Mouse (Mus musculus): Measurements from ENCODE around the gene Inpp4a.
A peak's percentile ranks its signal among the peaks of the same experiment; 100 is the strongest.

Inpp4a gene

DNA sequence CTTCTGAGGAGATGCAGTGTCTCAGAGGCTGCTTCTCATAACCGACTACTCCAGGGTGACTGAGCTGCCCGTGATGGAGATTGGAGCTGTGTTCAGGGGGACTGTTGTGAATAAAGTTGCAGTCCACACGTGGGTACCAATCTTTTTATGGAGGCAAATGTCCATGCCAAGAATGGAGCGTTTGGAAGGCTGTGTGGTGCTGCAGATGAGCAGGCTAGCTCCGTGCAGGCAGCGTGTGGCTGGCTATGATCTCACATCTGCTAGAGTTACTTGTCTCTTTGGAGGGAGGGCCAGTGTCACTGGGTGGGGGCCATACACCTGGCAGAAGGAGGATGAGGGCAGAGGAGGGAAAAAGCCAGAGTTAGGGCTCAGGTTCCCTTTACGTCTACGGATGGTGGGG lies 59.0 kb downstream of the Inpp4a start:
- DNase-seq = no peak

- DNase-seq = no peak
These were observed 59.9 kb downstream of the Inpp4a start for GRCm38 (mm10) chr1:37359395-37360092.

- no peak for DNase-seq
These were observed 61.1 kb downstream of the Inpp4a start for GRCm38 (mm10) chr1:37360781-37361180.

DNA sequence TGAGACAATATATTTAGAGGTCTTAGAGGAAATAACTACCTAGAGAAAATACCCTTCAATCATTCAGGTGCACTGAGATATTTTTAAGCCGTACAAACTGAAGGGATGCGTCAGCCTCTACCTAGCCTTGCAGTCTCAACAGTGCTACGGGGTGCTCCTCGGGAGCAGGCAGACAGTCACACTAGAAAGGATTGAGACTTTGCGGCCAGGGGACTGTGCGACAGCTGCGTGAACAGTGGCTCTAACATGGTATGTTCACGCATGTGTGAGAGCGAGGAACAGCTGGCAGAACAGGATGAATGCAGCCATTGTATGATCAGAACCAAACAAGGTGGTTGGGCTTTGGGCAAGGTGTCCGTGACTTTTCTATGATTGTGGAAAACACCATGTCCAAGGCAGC lies 63.1 kb downstream of the Inpp4a start:
- DNase-seq = no peak

- DNase-seq = peak; percentile 71 to 72
These were observed 68.5 kb downstream of the Inpp4a start for GRCm38 (mm10) chr1:37368125-37368524.

- DNase-seq = peak in 1 of 2 experiments; percentile 8
These were observed 69.2 kb downstream of the Inpp4a start for GRCm38 (mm10) chr1:37368768-37369385.

DNA sequence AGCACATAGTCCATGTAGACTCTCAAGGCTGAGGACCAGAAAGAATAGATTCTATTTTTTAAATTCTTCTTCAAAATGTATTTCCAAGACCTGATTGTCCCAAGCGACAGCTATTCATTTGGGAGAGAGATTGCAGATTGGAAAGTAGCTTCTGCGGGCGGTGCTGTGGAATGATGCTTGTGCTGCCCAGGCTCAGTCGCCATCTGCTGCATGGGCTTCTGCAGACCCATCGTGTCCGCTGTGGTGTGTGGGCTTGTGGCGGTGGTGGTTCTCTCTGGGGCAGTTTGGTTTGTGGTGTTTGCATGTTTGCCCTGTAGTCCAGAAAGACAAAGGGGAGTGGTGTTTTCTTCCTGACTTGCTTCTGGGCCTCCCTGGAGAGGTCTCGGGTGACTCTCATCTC lies 76.5 kb downstream of the Inpp4a start:
- DNase-seq = no peak

- DNase-seq = no peak
These were observed 77.1 kb downstream of the Inpp4a start for GRCm38 (mm10) chr1:37376751-37377150.

- no peak for DNase-seq
These were observed 78.4 kb downstream of the Inpp4a start for GRCm38 (mm10) chr1:37378095-37378494.

- peak; percentile 35 to 54 for DNase-seq
These were observed 79.9 kb downstream of the Inpp4a start for GRCm38 (mm10) chr1:37379536-37379935.

DNA sequence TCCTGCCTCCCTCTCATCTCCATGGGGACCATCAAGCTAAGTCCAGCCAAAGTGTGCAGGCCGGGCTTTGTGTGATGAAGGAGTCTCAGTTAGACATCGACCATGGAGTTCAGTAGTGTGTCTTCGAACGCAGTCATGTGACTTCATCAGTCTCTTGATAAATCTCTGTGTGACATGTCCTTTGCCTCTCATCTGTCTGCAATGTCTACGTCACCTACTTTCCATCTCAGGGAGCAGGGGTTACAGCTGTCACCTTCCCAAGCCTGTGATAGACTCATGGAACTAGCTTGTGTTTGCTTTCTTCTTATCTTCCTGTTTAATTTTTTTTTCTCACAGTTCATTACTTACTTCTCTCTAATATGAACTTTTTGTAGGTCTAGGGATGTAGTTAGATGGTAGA lies 81.2 kb downstream of the Inpp4a start:
- DNase-seq = no peak

DNA sequence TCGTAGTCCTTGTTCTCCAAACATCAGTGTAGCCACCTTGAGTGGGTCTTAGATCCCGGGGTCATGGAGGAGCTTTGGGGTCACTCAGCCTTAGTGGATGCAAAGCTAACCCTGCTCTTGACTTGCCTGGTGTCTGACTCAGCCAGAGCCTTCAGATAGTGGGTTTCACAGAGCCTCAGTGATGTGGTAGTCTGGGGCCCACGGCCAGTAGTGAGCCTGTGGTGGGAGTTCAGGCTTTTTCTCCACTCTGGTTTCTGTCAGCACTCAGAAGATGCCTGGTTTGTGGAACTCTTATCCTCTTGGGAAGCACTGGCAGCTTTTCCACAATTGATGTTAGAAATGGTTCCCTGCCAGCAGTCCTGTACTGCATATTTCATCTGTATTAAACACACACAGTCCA lies 84.6 kb downstream of the Inpp4a start:
- no peak for DNase-seq

DNA sequence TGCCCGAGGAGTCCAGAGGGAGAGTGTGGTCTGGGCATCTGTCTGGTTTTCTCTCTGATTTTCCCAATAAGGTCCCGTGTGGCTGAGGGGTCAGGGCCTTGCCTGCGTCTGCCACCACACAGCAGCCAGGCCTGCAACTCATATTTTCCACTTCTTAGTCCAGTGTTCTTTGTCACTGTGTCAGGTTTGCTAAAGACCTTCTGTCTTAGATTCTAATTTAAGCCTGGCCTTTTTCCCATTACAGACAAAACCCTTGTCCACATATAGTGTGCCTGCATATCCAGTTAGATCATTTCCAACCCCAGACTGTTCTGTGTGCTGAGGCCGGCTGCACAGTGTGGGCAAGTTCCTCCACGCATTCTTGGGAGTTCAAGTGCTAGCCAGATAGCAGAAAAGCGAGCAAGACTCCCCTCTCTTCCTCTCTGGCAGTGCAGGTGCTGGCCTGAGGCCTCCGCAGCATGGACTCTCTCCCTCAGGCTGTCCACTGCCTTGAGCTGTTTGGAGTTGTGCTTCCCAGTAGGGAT lies 86.8 kb downstream of the Inpp4a start:
- DNase-seq = peak; percentile 38 to 59

GRCm38 (mm10) chr1:37393174-37393573 lies 93.5 kb downstream of the Inpp4a start:
- DNase-seq = no peak

DNA sequence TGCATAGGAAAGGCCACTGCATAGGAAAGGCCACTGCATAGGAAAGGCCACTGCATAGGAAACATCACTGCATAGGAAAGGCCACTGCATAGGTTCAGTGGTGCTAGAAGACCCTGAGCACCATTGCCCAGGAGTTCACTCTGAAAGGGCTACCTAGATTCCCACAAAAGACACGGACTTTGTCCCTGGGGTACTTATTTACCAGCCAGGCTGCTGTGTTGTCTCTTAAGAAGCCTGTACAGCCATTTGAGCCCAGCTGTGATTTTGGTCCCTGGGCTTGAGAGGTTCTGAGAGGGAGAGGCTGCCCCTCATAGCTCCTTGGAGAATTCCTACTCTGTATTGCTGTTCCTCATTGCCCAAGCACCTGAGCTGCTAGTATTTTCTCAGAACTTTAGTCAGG lies 96.8 kb downstream of the Inpp4a start:
- no peak for DNase-seq

DNA sequence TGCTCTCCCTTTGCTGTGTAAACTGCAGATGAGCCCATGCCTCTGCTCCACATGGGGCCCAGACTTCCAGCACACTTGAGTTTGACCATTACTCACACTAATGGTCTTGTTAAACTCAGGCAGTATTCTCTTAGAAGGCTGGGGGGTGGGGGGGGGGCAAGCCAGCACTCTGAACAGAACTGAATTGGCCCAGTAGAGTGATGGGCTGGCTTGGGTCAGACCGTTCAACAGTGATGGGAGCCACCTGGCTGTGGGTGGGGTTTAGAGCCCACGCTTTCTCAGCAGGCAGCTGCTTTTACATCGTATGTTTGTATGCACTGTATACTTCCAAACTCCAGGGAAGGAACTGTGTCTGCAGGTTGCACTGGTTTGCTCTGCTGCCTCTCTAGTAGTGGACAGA lies 99.3 kb downstream of the Inpp4a start:
- no peak for DNase-seq

GRCm38 (mm10) chr1:37399734-37400133 lies 100.1 kb downstream of the Inpp4a start:
- no peak for DNase-seq

- DNase-seq = peak; percentile 77 to 83
These were observed 102.0 kb downstream of the Inpp4a start for GRCm38 (mm10) chr1:37401687-37402086.

GRCm38 (mm10) chr1:37405137-37405536 lies 105.5 kb downstream of the Inpp4a start:
- no peak for DNase-seq

DNA sequence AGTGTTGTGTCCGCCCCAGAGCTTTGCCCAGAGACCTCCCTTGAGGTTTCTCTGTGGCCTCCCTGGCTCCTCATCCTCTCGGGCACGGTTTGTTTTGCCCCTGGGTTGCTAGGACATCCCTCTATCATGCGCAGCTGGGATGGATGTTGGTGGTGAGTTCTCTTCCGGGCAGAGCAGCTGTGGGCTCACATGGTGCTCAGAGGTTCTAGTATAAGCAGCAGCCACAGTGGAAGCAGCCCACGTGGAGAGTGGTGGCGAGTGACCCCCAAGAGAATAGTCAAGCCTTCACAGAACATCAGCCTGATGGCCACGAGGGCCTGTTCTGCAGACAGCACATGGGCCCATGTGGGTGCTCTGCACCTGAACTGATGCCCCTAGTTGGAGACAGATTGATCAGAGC lies 107.6 kb downstream of the Inpp4a start:
- DNase-seq = no peak

- DNase-seq = no peak
These were observed 108.4 kb downstream of the Inpp4a start for GRCm38 (mm10) chr1:37408059-37408458.

- DNase-seq = no peak
These were observed 109.0 kb downstream of the Inpp4a start for GRCm38 (mm10) chr1:37408678-37409077.

GRCm38 (mm10) chr1:37409647-37410046 lies 110.0 kb downstream of the Inpp4a start:
- DNase-seq = no peak

GRCm38 (mm10) chr1:37415394-37415793 lies 115.7 kb downstream of the Inpp4a start:
- no peak for DNase-seq
